Mouse (Mus musculus) cerebellum, adult 8-10 months (tissue): ENCODE results near the gene Nr2e1.

ENCODE experiments used
- DNase-seq: peaks from one replicate; pipeline ENCODE4 v3.0.0; 2022

Gene Nr2e1

GRCm38 (mm10) chr10:42583157-42583872 lies at the start of gene Nr2e1, which contains the start of gene Ostm1:
Nr2e1 (minus strand) TSS chr10:42583632.
Ostm1 (plus strand) TSS chr10:42583822.
- DNase-seq, result no peak

- no peak for DNase-seq
These were observed 49.3 kb upstream of the Nr2e1 start for GRCm38 (mm10) chr10:42632453-42633360.

- DNase-seq, result no peak
These were observed 48.5 kb upstream of the Nr2e1 start for GRCm38 (mm10) chr10:42631754-42632452.

DNA sequence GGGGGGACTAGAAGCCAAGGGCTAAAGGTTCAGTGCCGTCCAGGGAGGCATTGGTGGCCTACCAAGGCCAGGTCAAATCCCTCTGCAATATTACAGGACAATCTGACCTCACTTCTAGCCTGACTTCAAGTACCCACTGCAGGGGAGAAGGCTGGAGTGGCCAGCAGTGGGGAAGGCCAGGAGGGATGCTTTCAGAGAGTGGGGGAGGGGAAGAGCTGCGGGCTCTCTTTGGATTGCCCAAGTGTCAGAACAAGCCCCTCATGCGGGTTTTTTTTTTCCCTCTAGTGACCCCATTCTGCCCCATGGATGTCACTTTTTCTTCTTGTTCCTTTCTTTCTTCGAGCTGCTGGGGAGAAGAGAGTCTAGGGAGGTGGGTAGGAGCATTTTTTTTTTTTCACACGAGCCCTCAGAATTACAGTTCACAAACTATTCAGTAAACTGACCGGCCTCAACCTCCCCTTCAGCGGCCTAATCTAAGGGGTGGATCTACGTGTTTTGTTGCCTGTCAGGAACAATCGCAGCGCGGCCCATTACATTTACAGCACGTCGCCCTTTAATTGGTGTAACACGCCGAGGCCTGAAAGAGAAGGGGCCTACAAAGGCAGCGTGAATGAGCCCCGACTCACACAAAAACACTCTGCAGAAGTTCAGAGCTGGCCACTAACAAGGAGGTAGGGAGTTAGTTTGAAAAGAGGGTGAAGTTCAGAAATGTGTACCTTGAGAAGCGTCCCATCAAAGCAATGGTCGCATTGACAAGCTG lies 47.3 kb upstream of the Nr2e1 start:
- no peak for DNase-seq

GRCm38 (mm10) chr10:42625907-42626306 lies 42.5 kb upstream of the Nr2e1 start:
- no peak for DNase-seq

DNA sequence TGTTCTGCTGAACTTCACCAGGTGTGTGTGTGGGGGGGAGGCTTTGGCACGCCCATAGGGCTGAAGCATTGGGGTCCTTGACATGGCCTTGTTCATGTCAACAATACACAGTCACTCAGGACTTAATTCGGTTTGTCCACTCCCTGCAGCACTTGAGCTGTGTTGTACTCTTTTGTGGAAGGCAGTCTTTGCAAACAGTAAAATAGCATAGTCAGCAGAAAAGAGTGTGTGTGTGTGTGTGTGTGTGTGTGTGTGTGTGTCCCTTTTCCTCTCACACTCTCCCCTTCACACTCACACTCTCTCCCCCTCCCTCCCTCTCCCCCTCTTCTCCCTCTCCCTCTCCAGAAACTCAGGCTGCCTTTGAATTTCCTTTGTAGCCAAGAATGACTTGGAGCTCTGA lies 34.9 kb upstream of the Nr2e1 start:
- no peak for DNase-seq

- DNase-seq, result no peak
These were observed 31.3 kb upstream of the Nr2e1 start for GRCm38 (mm10) chr10:42614766-42615165.

DNA sequence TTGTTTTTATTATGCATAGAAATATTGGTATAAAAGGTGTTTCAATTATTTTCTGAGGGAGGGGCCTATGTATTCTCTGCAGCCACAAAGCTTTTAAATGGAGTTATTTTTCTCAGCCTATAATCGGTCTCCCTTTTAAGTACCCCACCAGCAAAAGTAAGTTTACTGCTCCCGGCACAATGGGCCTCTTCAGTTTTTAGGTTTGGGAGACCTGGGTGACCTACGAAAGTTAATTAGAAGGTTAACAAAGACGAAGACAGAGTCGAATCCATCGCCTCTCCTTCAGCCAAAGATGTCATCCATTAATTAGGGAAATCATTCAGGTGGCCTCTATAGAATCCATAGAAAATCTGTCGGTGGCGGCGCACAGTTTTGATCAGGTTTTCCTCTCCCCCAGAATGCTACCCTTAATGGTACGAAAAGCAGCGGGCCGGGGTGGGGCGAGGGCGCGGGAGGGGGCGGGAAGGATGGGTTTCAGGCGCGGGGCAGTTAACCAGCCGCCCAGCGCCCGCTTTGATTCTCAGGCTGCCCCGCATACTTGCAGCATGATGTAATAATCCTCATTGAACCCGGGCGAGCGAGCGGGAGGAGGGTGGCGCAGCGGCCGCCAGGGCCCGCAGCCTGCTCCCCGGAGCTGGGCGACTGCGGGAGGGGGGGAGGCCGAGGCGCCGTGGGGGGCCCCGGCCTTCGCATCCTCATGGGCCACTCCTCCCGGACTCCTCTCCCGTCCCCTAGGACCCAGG lies 30.4 kb upstream of the Nr2e1 start:
- DNase-seq, result no peak

- DNase-seq, result no peak
These were observed 29.6 kb upstream of the Nr2e1 start for GRCm38 (mm10) chr10:42613075-42613474.

DNA sequence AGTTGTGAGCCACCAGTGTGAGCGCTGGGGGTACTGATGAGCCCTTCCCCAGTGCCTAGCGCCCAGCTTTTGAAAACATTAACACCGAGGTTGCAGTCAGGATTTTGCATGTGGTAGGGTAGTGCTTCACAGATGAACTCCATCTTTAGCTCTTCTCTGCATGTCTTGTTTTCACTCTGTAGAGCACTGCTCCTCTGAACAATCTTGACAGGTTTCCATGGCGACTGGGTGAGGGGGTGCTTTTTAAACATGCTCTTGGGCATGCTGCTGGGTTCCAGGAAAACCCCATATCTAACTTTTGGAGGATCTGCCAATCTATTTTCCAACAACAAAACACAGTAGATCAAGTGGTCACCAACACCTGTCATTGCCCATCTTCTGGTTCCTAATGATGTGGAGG lies 23.3 kb upstream of the Nr2e1 start:
- DNase-seq, result no peak

DNA sequence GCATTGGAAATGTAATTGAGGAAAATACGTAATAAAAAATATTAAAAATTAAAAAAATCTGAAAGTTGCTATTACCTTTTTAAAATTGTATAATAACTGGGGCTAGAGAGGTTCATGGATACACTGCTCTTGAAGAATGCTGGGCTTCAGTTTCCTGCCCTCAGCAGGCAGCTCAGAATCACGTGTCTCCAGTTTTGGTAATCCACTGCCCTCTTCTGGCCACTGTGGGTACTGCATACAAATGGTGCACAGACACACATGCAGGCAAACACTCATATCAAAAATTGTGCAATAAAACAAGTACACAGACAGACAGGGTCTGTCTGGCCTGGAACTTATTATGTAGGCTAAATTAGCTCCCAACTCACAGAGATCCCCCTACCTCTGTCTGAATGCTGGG lies 21.4 kb upstream of the Nr2e1 start:
- no peak for DNase-seq

DNA sequence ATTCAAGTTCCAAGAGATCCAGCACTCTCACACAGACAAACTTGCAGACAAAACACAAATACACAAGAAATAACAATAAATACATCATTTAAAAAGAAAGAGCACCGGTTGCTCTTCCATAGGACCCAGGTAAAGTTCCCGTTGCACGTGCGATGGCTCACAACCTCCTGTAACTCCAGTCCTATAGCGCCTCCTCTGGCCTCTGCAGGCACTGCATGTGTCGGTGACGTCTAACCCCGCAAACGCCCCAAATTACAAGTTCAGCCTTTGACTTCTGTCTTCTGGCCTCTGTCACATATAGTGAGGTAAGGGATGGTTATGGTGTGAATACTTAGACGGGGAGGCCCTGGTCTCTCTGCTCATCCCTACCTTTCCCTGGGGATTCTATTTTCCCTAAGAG lies 18.1 kb upstream of the Nr2e1 start:
- no peak for DNase-seq

GRCm38 (mm10) chr10:42598615-42599014 lies 15.2 kb upstream of the Nr2e1 start:
- no peak for DNase-seq

DNA sequence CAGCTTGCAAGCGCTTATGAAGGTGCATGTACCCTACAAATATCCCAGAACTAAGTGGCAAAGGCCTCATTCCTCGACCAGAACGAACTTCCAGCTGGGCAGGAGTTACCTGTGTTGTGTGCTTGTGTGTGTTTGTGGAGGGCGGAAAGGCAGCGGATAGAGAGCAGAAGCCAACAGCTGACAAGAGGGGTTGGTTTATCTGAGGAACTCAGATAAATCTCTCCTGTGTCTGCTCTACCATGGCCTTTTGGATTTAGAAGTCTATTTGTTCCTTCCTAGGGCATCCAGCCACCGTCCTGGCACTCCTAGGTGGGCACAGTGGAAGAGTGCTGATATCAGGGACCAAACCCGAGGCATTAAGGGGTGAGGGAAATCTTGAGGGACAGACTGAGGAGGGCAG lies 9.8 kb upstream of the Nr2e1 start:
- DNase-seq, result no peak

- DNase-seq, result no peak
These were observed 8.7 kb upstream of the Nr2e1 start for GRCm38 (mm10) chr10:42591993-42592686.

DNA sequence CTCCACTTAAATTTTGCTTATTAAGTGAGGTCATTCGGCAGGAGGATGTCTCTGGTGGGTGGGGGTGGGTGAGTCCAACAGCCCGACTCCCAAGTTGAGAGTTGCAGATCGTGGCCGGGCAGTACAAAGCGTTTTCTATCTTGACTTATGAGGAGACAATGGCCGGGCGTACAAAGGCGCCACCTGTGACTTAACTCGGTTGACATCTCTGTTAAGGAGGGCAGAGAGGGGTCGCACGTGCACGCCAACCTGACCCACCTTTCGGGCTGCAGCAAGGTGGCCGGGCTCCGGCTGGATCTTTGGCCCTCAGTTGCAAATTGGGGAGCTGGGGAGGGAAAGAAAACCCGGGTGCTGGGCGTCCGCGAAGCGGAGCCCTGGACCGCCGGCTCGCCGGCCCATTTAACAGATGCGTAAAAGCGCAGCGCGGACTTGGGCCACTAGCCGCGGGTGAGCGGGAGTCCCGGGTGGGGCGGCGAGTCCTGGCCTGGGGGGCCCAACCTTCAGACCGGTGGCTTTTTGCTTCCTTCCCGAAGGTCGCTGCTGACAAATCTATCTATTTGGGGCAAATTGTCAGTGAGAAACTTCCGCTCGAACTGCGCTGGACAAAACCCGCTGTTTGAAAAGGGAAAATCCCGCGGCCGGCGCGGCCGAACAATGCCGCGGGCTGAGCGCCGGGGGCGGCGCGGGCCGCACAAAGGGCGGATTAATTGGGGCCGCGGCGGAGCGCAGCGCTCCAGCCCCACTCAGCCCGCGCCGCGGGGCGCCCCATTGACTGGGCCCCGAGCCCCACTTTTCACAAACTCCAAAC lies 8.0 kb upstream of the Nr2e1 start:
- no peak for DNase-seq

- no peak for DNase-seq
These were observed 7.1 kb upstream of the Nr2e1 start for GRCm38 (mm10) chr10:42590261-42591184.

GRCm38 (mm10) chr10:42589505-42589904 lies 6.1 kb upstream of the Nr2e1 start:
- no peak for DNase-seq
